Mouse (Mus musculus) limb, embryonic 13.5 days (tissue): ENCODE measurements at regions not wholly inside any gene's neighbourhood (a gene's known extent, or its start where the extent isn't known, plus 50 kb on each side); places are given as distances from the start of the nearest gene placed in this dataset. TPM values are rescaled to one million over a fixed set of nuclear protein-coding genes. Genes with fewer than 3 reads are reported as not detected.

Experiments
- ATAC-seq: fragments of 200-750 bp; cut with Nextera tagmentation; 2 replicates; pipeline ENCODE4 v1.8.0; 2017; ENCODE audit warnings: low read depth, moderate number of reproducible peaks, moderate TSS enrichment; ENCODE audit not compliant: low FRiP score
- H3K27ac ChIP-seq: fragments of 300-500 bp; sonication (generic); 2 replicates; pipeline ENCODE4 v1.5.1; 2015; ENCODE audit warnings: inconsistent platforms, mild to moderate bottlenecking, moderate library complexity
- H3K27me3 ChIP-seq: fragments of 300-500 bp; sonication (generic); 2 replicates; pipeline ENCODE4 v1.6.1; 2015; ENCODE audit warnings: mild to moderate bottlenecking, inconsistent platforms
- H3K36me3 ChIP-seq: fragments of 300-500 bp; sonication (generic); 2 replicates; pipeline ENCODE4 v1.6.1; 2015; ENCODE audit warnings: inconsistent platforms, mild to moderate bottlenecking, moderate library complexity
- H3K4me1 ChIP-seq: fragments of 300-500 bp; sonication (generic); 2 replicates; pipeline ENCODE4 v1.6.1; 2015; ENCODE audit warnings: inconsistent platforms
- H3K4me2 ChIP-seq: fragments of 300-500 bp; sonication (generic); replicated peaks from 2 replicates; pipeline ENCODE4 v1.6.1; 2015; ENCODE audit warnings: inconsistent platforms, mild to moderate bottlenecking, moderate library complexity
- H3K4me3 ChIP-seq: fragments of 300-500 bp; sonication (generic); 2 replicates; pipeline ENCODE4 v1.5.1; 2015; ENCODE audit warnings: moderate library complexity, mild to moderate bottlenecking, inconsistent platforms
- H3K9ac ChIP-seq: fragments of 300-500 bp; sonication (generic); 2 replicates; pipeline ENCODE4 v1.6.1; 2015; ENCODE audit warnings: mild to moderate bottlenecking, inconsistent platforms
- H3K9me3 ChIP-seq: fragments of 300-500 bp; sonication (generic); 2 replicates; pipeline ENCODE4 v1.6.1; 2016; ENCODE audit warnings: inconsistent platforms
- WGBS: fragments of 180-500 bp; shearing (Covaris S2); methylation state at CpG from one replicate; pipeline ENCODE4 v1.1.7; 2015; 5-methylcytosine and 5-hydroxymethylcytosine counted together
- microRNA-seq: library from miRNA; unstranded; fragments of <30 nt; microRNA quantifications from one replicate; pipeline ENCODE4, GENCODE M21; 2016

GRCm38 (mm10) chr7:115410501-115411230 lies 627.9 kb downstream of the Sox6 start:
- peak; percentile 41; the same call in 1 of the 2 replicates for ATAC-seq
- H3K4me1 ChIP-seq: peaks cover 22% of the 10 kb centered on the region
- no peaks in the 10 kb centered on the region for H3K9me3 ChIP-seq
- H3K4me2 ChIP-seq: no peak overlapping the region
- WGBS: 14% methylated on average over 17 of the region's 17 CpGs
- no peak overlapping the region for H3K4me3 ChIP-seq
- peaks cover 27% of the 10 kb centered on the region for H3K27me3 ChIP-seq
- H3K9ac ChIP-seq: no peak overlapping the region
- H3K36me3 ChIP-seq: no peaks in the 10 kb centered on the region
- peak overlapping the region; percentile 22; the same call in 1 of the 2 replicates for H3K27ac ChIP-seq

GRCm38 (mm10) chr7:115411456-115411855 lies 627.1 kb downstream of the Sox6 start:
- Histone ChIP-seq H3K4me3 (no peak overlapping the region), H3K9ac (no peak overlapping the region), H3K4me2 (no peak overlapping the region), H3K4me1 (peaks cover 22% of the 10 kb centered on the region), H3K27ac (no peak overlapping the region; the same call in 1 of the 2 replicates), H3K9me3 (no peaks in the 10 kb centered on the region), H3K36me3 (no peaks in the 10 kb centered on the region), H3K27me3 (peaks cover 25% of the 10 kb centered on the region)
- ATAC-seq: peak; percentile 46; the same call in 1 of the 2 replicates
- WGBS: 41% methylated on average over 2 of the region's 2 CpGs

- Histone ChIP-seq H3K9me3 (no peaks in the 10 kb centered on the region), H3K4me1 (peaks cover 22% of the 10 kb centered on the region), H3K36me3 (no peaks in the 10 kb centered on the region), H3K27me3 (peaks cover 19% of the 10 kb centered on the region), H3K9ac (no peak overlapping the region), H3K4me3 (no peak overlapping the region), H3K4me2 (no peak overlapping the region), H3K27ac (no peak overlapping the region)
- ATAC-seq: no peak; the same call in 1 of the 2 replicates
- 9% methylated on average over 5 of the region's 5 CpGs for WGBS
These were observed 623.4 kb downstream of the Sox6 start for GRCm38 (mm10) chr7:115415147-115415561.

Small RNA genes lying in the stretch of these regions (microRNA-seq; reads per million reads assigned to microRNA genes)
- not detected for gene Gm27684
